Mouse (Mus musculus) gastrocnemius, postnatal 4 days (tissue): ENCODE data around the gene Uqcrc2. TPM values are rescaled to one million over a fixed set of nuclear protein-coding genes. Genes with fewer than 3 reads are reported as not detected.

Experiments used
- DNase-seq, 2 experiments: peaks; one replicate each; pipeline ENCODE4 v3.0.0; 2021 to 2022; ENCODE audit warnings: low spot score in 2 of 2, mixed read lengths in 2 of 2
- long read RNA-seq, 2 experiments: library from polyadenylated mRNA; stranded (forward); transcript quantifications; one replicate each; pipeline ENCODE4 v2.0.0; 2021
- total RNA-seq, 2 experiments: library from RNA; stranded (reverse); gene quantifications; 2 replicates each; pipeline ENCODE4 v1.2.3; 2021

Gene Uqcrc2
- total RNA-seq = 100 to 1,000 TPM; 395 to 428 TPM
- long read RNA-seq, experiment 1, transcript Uqcrc2-201 (14 exons, 1,896 nt) = major isoform, 544 of 554 reads
- long read RNA-seq, experiment 1, partial matches to known transcripts = 3 of 554 reads
- long read RNA-seq, experiment 1, other reads (novel, unspliced or antisense) = 7 of 554 reads
- long read RNA-seq, experiment 2, transcript Uqcrc2-201 (14 exons, 1,896 nt) = major isoform, 541 of 566 reads
- long read RNA-seq, experiment 2, partial matches to known transcripts = 15 of 566 reads
- long read RNA-seq, experiment 2, other reads (novel, unspliced or antisense) = 10 of 566 reads

DNA sequence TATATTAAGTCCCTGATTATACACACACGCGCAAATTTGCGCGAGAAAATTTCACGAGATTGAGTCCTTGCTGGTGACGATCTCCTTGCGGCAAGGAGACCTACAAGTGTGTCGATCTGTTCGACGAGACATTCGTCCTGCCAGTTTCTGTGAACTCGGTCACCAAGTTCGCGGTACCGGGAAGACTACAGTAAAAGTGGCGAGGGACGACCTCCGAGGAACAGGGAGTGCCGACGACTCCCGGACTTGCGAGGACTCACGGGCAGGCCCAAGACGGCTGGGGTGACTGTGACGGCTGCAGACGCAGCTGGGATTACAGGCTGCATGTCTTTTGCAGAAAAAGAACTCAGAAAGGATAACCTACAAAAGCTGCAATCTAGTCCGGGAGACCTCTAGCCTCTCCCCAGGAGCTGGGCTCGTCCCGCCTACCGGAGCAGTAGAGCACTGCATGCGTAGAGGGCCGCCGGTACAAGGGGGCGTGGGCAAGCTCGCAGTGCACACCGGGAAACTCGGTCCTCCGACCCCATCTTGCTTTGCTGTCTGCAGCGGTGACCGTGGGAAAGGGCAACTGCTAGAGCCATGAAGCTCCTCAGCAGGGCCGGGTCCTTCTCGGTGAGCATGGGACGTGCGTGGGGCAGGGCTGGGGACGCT is at the start of gene Uqcrc2:
Uqcrc2 (plus strand) TSS at position 466 of the 651 bp plus-strand sequence.
- DNase-seq = peak; percentile 71 to 88

DNA sequence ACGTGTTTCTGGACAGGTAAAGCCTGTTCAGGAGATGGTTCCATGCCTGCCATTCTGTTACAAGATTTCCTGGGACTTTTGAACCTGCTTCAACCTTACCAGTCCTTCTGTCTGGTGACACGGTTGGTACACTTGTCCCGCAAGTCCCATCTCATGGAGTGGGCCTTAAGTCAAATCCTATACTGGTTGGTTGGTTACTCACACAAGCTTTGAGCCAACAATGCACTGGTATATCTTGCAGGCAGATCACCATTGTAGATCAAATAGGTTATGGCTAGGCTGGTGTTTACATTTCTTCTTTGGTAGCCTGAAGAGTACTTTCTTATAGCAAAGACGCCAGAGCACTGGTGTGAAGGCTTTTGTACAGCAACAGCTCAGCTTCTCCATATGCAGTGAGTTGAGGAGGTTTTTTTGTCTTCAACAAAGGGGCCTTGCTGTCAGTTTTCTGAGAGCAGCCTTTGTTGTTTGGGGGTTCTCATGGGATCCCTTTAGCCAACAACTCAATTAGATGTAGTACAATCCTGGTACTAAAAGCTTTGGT is 37.7 kb upstream of the Uqcrc2 start:
- no peak for DNase-seq

DNA sequence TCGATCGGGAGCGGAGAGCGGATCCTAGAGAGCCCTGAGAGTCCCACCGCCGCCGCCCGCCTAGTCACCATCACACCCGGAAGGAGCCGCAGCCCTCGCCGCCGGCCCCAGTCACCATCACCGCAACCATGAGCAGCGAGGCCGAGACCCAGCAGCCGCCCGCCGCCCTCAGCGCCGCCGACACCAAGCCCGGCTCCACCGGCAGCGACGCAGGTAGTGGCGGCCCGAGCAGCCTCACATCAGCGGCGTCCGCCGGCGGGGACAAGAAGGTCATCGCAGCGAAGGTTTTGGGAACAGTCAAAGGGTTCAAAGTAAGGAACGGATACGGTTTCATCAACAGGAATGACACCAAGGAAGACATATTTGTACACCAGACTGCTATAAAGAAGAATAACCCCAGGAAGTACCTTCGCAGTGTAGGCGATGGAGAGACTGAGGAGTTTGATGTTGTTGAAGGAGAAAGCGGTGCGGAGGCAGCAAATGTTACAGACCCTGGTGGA is 37.2 kb upstream of the Uqcrc2 start:
- DNase-seq = peak; percentile 17 to 20

DNA sequence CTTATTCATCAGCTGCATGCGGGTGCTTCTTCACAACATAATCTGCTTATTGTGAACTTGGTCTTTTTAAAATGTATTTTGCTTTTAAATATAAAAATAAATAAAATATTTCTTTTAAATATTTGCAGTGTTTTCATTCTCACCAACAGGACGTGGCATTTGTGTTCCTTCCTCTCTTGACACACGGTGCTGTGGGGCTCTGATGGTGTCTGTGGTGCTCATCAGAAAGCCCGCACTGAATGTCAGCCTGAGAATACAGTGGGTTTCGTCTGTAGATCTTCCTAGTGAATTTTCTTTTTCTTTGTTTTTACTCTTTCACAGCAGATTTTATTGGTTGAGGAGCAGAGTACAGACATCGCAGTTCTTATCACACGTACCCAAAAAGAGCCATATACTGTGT is 36.6 kb upstream of the Uqcrc2 start:
- no peak for DNase-seq

DNA sequence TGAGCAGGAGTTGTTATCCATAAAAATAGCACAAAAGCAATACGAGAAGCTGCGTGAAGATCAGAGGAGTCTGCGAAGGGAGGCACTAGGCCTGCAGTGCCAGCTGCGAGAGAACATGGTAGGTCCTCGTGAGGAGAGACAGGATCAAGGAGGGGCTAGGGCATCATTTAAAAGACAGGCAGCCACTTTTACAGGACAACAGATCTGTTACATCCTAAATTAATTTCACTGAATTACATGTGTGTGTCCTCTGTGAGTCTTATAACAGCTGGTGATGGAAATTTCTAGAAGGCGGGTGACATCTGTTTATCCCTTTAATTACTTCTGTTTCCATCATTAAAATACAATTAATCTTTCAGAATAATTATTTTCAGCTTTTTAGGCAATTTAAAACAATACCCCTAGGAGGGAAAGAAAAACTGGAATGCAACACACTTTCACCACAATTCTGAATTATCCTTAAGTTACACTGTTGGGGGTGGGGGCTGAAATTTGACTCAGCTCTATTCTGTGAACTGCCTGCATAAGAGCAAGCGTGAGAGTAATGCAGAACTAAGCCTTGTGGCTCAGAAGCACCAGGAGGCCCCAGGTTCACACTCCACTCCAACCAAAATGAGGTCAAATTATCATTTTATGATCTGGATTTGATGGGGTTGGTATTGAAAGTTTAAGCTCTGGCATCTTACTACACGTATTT is 14.8 kb upstream of the Uqcrc2 start:
- no peak for DNase-seq

DNA sequence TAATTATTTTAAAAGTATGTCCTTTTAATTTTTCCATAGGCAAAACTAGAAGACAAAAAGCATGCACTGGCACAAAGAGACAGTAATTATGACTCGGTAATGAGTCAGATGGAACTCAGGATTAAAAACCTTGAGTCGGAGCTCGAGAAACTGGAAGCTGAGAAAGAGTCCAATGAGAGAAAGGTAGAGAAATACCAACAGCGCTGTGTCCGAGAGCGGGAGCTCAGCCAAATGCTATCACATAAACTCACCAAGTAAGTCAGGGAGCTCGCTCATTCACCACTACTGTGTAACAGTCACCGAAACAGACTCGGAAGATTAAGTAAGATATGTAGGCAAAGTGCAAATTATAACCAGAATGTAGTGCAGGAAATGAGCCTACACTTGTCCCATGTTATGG is 14.1 kb upstream of the Uqcrc2 start:
- no peak for DNase-seq

DNA sequence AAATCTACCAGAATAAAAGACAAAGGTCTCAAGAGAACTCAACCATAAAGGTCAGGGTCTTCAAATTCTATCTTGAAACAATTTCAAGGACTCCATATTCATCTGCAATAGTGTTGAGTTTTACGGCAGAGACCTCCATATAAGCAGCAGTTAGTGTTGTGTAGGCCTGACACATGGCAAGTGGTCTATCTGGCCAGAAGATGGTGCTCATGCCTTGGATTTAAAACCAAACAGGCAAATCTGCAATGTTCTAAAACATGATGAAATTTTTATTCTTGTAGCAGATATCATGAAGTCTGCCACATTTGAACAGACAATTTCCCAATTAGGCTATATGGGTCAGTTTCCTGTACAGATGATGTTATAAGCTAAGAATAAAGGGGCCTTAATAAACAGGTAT is 2.5 kb upstream of the Uqcrc2 start:
- no peak for DNase-seq

DNA sequence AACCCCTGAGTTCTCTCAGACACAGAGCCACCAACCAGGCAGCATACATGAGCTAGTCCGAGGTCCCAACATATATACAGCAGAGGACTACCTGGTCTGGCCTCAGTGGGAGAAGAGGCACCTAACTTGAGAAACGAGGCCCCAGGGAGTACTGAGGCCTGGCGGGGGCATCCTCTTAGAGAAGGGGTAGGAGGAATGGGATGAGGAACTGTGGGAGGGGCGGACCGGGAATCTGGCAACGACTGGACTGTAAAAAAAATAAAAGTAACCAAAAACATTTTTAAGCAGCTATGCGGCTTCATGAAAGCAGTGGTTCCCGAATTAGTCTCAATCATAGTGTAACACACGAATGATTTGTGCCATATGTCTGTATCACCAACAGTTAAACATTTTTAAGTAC is 675 bp upstream of the Uqcrc2 start:
- DNase-seq = no peak

DNA sequence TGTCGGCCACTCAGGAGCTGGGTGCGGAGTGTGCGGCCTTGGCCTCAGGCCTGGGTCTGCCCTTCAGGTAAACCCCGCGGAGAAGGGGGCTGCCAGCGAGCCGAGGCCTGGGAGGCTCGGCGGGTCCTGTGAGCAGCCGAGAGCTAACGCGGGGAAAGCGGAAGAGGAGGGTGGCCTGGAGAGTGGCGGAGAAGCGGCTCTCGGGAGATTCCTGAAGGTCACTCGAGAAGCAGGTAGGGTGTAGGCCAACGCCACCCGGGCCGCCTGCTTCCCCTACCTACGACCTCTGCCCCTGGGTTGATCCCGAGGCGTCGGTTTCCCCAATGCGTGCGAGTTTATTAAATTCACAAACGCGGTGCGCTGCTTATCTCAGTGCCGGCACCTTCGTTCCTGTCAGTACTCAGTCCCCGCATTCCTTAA is 396 bp downstream of the Uqcrc2 start:
- no peak for DNase-seq

DNA sequence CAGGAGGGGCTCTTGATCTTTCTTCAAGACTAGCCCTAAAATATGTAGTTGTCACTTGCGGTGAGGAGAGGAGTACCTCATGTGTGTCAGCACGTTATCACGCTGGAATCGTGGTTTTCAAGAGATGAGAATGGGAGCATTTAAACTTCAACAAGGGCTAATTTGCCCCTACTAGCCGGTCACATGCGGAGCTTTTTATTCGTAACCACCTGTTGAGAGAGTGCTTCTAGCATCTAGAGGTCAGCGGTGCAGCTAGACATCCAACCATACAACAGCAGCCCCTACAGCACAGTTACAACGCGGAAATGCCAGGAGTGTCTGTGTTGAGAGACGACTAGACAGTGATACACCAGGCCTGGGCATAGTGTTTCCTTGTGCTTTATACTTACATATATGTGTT is 845 bp downstream of the Uqcrc2 start:
- DNase-seq = no peak

DNA sequence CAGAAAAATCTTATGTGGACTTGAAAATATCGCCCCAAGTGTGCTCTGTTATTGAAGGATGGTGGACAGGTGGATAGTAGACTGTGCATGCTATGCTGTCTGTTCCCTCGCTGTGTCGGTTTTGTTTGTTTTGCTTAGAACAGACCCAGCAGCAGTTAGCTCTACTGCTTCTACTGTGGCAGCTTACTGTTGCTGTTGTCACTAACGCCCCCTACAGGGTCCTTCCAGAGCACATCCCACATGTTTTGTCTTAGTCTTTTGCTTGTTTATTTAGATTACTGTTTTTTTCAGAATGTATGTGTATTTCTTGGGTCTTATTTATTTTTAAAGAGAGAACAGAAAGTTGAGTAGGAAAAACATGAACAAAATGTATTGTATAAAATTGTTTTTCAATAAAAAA is 8.2 kb downstream of the Uqcrc2 start:
- no peak for DNase-seq

DNA sequence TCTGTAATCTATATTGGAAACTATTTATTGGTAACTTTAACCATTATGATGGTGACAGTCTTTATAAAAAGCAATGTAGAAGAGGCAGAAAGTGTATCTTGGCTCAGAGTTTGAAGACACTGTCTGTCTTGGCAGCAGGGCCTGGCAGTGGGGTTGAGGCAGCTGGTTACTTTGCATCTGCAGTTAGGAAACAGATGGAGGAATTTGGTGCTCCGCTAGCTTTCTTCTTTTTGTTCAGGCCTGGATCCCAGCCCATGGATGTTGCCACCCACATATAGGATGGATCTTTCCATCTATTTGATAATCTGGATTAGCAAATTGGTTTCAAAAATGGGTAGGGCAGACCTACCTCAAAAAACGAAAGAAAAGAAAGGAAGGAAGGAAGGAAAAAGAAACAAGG is 12.9 kb downstream of the Uqcrc2 start:
- no peak for DNase-seq

DNA sequence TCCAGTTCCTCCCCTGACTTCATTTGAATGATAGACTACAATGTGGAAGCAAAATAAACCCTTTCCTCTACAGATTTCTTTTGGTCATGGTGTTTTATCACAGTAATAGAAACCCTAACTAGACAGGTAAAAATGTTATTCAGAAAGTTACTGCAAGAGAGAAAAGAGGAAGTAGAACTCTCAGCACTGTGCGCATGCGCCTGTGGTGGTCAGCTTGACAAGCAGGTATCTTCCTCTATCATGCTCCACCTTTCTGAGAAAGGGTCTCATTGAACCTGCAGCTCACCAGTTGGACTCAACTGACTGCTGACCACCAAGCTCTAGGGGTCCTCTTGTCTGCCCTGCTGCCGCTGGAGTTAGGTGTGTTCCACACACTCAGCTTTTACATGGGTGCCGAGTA is 27.1 kb downstream of the Uqcrc2 start:
- DNase-seq = no peak

DNA sequence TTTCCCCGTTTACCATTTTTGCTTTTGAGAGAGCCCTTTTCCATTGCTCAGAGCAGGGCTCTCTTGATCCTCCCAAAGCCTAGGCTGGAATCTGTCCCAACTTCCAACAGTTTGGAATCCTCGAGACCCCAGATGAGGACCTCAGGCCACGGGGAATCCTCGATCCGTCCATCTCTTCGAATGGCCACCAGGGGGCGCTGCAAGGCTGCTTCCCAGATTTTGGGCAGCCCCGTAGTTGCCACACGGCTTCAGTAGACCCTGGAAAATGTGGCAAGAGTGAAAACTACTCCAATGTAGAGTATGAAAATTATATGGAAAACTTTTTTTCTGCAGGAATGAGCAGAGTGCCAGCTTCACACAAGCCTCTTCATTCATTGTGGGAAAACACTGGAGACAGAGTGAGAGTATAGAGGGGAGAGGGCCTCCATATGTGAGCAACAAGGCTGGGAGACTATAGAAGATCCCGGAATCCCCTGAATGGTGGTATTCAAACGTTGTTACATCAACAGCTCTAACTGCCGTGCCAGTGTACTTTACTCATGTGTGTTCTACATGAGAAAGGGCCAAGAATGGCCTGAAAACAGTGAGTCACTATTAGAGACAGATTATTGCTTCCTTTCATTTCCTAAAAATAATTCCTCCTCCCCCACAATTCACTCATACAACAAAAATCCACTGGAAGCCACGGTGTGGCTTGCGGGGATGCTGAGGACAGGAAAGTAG is 35.3 kb downstream of the Uqcrc2 start, which contains the start of gene Pdzd9:
Pdzd9 (minus strand) TSS at position 191 of the 723 bp plus-strand sequence.
- DNase-seq = peak; percentile 73 to 77

DNA sequence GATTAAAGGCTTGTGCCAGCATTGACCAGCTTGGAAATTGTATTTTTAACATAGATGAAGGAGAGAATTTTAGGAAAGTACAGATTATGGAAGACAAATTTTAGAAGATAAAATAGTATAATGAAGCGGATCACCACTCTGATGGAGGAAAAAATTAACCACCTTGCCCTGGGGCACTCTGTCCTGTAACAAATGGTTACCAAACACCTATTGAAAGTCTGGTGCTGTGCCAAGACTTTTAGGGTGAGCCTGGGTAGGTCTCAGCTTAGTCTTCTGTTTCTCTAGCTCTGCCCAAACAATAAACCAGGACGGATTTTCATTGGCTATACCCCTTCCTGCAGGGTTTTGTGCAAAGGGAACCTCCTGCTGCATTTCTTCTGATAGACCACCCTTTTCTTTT is 36.3 kb downstream of the Uqcrc2 start:
- no peak for DNase-seq

DNA sequence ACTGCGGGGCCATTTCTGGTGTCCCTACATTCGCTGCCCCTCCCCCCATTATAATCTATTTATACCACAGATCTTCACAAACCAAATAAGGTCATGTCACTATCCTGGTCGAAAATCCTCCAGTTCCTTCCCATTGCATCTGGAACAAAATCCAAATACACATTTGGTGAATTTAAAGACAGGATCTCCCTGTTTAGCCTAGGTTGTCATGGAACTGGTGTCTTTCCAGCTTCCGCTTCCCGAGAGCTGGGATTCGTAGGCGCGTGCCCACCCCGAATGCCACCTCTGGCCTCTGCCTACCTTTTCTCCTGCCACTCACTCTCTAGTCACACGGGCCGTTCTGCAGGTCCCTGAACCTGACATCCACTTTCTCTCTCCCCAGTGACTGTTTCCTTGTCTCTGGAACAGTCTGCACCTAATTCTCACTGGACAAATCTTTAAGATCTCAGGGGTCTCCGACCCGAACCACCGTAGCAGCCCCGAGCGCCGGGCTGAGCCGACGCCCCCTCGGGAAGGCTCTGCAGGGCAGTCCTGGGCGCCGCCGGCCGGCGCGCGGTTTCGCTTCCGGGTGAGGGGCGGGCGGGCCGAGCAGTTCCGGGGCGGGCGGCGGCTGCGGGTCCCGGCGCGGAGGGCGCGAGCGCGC is 42.1 kb downstream of the Uqcrc2 start, which contains the start of gene Mosmo:
Mosmo (plus strand) TSS at position 618 of the 643 bp plus-strand sequence.
- DNase-seq = peak; percentile 77 to 79

DNA sequence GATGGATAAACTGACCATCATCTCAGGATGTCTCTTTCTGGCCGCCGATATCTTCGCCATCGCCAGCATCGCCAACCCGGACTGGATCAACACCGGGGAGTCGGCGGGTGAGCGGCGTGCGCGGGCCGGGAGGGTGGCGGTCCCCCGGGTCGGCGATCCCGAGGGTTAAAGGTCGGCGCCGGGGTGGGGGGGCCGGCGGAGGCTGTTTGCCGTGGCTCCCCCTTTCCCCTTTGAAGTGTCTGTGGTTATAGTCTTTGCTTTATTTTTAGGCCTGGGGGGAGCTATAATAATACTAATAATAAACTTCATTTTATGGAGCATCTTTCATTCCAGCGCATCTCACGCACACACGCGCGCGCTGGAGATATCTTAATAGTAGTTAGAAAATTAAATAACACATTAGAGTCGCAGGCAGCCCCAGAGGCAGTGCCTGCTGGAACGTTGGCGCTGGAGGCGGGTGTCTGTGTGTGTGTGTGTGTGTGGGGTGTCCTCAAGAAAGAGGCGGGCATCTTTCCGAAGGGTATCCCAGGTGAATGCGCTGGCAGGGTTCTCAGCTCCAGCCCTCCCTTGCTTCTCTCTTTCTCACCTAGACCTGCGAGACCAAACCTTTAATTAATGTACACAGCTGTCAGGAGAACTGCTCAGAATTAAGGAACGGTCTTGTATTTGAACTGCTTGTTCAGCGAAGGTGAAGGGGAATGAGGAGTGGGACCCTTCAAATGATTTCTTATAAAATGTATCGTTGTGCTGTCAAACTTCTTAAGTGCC is 43.0 kb downstream of the Uqcrc2 start:
- peak; percentile 23 to 42 for DNase-seq

DNA sequence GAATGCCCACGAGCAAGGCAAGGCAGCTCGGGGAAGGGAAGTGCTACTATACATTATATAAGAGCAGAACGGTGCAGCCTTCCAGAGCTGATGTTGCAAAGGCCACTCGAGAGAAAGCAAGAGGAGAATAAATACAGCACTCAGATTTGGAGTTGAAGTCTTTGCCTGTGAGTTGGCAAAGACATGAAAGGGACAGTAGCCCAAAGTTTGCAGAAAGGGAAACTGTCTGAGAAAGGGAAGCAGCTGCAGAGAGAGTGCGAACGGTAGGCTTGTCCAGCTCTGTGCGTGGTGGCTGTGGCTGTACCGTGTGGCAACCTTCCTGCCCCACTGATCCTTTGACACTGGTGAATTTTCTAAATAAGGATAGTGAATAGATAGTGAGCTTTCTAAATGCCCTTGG is 44.0 kb downstream of the Uqcrc2 start:
- DNase-seq = no peak

DNA sequence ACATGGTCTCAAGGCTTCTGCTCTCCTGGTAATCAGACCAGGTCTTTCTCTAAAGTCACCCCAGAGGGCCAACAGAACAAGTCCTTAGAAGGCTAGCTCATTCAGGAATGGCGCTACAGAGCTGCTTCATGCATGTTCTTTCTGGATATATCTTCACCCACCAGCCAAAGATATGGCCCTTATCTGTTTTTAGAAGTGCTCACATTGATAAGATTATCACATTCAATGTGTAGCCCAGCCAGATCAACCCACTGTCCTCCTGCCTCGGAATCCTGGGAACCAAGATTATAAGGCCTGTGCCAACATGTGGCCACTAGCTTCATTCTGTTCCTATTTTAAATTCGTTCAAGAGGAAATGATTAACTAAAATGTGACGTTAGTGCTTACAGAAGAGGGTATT is 47.0 kb downstream of the Uqcrc2 start:
- no peak for DNase-seq

DNA sequence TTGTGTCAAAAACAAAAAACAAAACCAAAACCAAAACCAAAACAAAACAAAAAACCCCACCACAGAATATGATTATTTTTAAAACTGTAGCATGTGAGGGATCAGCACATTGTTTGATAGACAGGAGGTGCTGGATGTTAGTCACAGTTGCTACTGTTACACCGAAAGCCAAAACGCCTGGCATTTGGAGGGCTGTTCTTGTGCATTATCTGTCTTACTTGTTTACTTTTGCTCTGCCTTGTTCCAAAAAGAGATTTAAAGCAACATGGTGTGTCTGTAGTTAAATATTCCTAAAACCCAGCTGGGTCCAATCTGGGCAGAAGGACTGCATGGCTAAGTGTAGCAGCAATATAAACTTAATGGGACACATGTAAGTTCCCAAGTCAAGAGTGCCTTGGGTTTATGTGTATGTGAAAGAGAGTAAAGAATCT is 49.8 kb downstream of the Uqcrc2 start:
- DNase-seq = no peak
